8 mouse cellular contexts compared by ENCODE assay signal in genomic region chr12:91589542-91589846, GRCm38 (mm10). TPM values are rescaled to one million over a fixed set of nuclear protein-coding genes. Genes with fewer than 3 reads are reported as not detected.
A peak's percentile ranks its signal among the peaks of the same experiment; 100 is the strongest.
DNase-seq lines count a peak whose midpoint lies in the region; ATAC-seq and TF ChIP-seq lines count a peak whose summit lies in the region.

No protein-coding gene starts in this region.

- TF ChIP-seq EP300 in liver, embryonic 14.5 days (IDR thresholded peaks at IDR 0.05; ENCODE audit: low read depth), result no peak

- H3K27ac ChIP-seq in heart, embryonic 10.5 days, result peak overlapping the region; percentile 100
- peak overlapping the region; percentile 100 for H3K27ac ChIP-seq in forebrain, embryonic 13.5 days
- peak overlapping the region; percentile 92 for H3K27ac ChIP-seq in liver, embryonic 14.5 days

- peak; percentile 8 for ATAC-seq in CD4-positive, CD25-positive, alpha-beta regulatory T cell, adult 4 months
- ATAC-seq in forebrain, embryonic 13.5 days, result no peak
- ATAC-seq in liver, embryonic 14.5 days (ENCODE audit: insufficient read depth), result no peak

- H3K27me3 ChIP-seq in heart, embryonic 10.5 days (ENCODE audit: insufficient read depth, poor library complexity, severe bottlenecking), result no peaks in the 10 kb centered on the region
- no peaks in the 10 kb centered on the region for H3K27me3 ChIP-seq in forebrain, embryonic 13.5 days
- no peaks in the 10 kb centered on the region for H3K27me3 ChIP-seq in liver, embryonic 14.5 days (ENCODE audit: control insufficient read depth, insufficient read depth, low read length)

- no peak for TF ChIP-seq CTCF in liver, embryonic 14.5 days (IDR thresholded peaks at IDR 0.05; ENCODE audit: low read depth)

- peaks cover 18% of the 10 kb centered on the region for H3K36me3 ChIP-seq in heart, embryonic 10.5 days
- H3K36me3 ChIP-seq in forebrain, embryonic 13.5 days (ENCODE audit: poor library complexity, severe bottlenecking), result peaks cover 12% of the 10 kb centered on the region
- H3K36me3 ChIP-seq in liver, embryonic 14.5 days (replicated peaks; ENCODE audit: control insufficient read depth, insufficient read depth, low read depth), result peaks cover 13% of the 10 kb centered on the region

- H3K9ac ChIP-seq in forebrain, embryonic 13.5 days, result peak overlapping the region; percentile 100
- H3K9ac ChIP-seq in liver, embryonic 14.5 days (replicated peaks), result peak overlapping the region; percentile 99

- no peak for DNase-seq in heart, embryonic 10.5 days (ENCODE audit: low spot score)
- no peak for DNase-seq in heart, postnatal 10 days
- no peak for DNase-seq in liver, embryonic 14.5 days (ENCODE audit: low read depth in 3 of 3, low spot score in 3 of 3)
- no peak for DNase-seq in layer of hippocampus, adult 8-10 months (ENCODE audit: low spot score in 2 of 2)
- DNase-seq in urinary bladder, postnatal 25 days (ENCODE audit: low spot score), result no peak
- no peak for DNase-seq in adipocyte (ENCODE audit: low spot score)

- peak overlapping the region; percentile 91 for H3K4me3 ChIP-seq in heart, embryonic 10.5 days
- H3K4me3 ChIP-seq in forebrain, embryonic 13.5 days, result peak overlapping the region; percentile 94
- peak overlapping the region; percentile 70 to 99 for H3K4me3 ChIP-seq in liver, embryonic 14.5 days (ENCODE audit: insufficient read depth in 1 of 2, low read depth in 2 of 2, low read length in 2 of 2)

- H3K4me1 ChIP-seq in heart, embryonic 10.5 days, result peaks cover 12% of the 10 kb centered on the region; the same call in 1 of the 2 replicates
- H3K4me1 ChIP-seq in forebrain, embryonic 13.5 days, result peaks cover 25% of the 10 kb centered on the region
- peaks cover 15% of the 10 kb centered on the region in 2 experiments for H3K4me1 ChIP-seq in liver, embryonic 14.5 days (replicated peaks; ENCODE audit: control insufficient read depth in 2 of 2, insufficient read depth in 2 of 2, low read length in 1 of 2)

- intact Hi-C loops in heart, postnatal 10 days (cut with DNase I), result no loop called here

- WGBS in heart, embryonic 10.5 days, result under 1% methylated on average over 11 of the region's 11 CpGs
- whole genome bisulfite sequencing in forebrain, embryonic 13.5 days, result under 1% methylated on average over 11 of the region's 11 CpGs
- 0% methylated on average over 10 of the region's 11 CpGs for WGBS in liver, embryonic 14.5 days (ENCODE audit: insufficient replicate concordance)

- H3K9me3 ChIP-seq in heart, embryonic 10.5 days, result no peaks in the 10 kb centered on the region
- H3K9me3 ChIP-seq in forebrain, embryonic 13.5 days (replicated peaks), result no peaks in the 10 kb centered on the region
- no peaks in the 10 kb centered on the region for H3K9me3 ChIP-seq in liver, embryonic 14.5 days (ENCODE audit: control insufficient read depth, low read length)

- peak overlapping the region; percentile 66 for H3K4me2 ChIP-seq in forebrain, embryonic 13.5 days
- peak overlapping the region; percentile 88 for H3K4me2 ChIP-seq in liver, embryonic 14.5 days (ENCODE audit: low read depth)

RNA-seq across cellular contexts. Expression of gene Gtf2a1, which starts 0.8 kb away (rescaled TPM):
- polyA plus RNA-seq in heart, embryonic 10.5 days (2016; fragmentation: Nextera tagmentation; extraction: Ambion mirVana), result 32.0 and 42.3 TPM in 2 replicates
- 10 to 100 TPM; 24.4 to 30.4 TPM for total RNA-seq in heart, postnatal 10 days (2021)
- 10 to 100 TPM; 76.9 to 95.8 TPM for polyA plus RNA-seq in CD4-positive, CD25-positive, alpha-beta regulatory T cell, adult 4 months (2017; shearing (Covaris generic))
- 62.5 and 69.4 TPM in 2 replicates for polyA plus RNA-seq in forebrain, embryonic 13.5 days (2015; fragmentation: Nextera tagmentation; extraction: Ambion mirVana)
- 5.2 and 6.3 TPM in 2 replicates for polyA plus RNA-seq in liver, embryonic 14.5 days (2012; rRNA removed)
- polyA plus RNA-seq in liver, embryonic 14.5 days (2014; fragmentation: Nextera tagmentation; extraction: Ambion mirVana), result 13.8 and 14.0 TPM in 2 replicates
- 10 to 100 TPM; 51.2 to 64.0 (median 55.6) TPM for total RNA-seq in layer of hippocampus, adult 8-10 months (2022)
